Mouse (Mus musculus) kidney, postnatal 36 days (tissue): ENCODE data around the gene Cactin.

ENCODE experiments used
- DNase-seq, 2 experiments: peaks; one replicate each; pipeline ENCODE4 v3.0.0; 2021 to 2022; ENCODE audit warnings: mixed read lengths in 2 of 2

The Cactin gene

DNA sequence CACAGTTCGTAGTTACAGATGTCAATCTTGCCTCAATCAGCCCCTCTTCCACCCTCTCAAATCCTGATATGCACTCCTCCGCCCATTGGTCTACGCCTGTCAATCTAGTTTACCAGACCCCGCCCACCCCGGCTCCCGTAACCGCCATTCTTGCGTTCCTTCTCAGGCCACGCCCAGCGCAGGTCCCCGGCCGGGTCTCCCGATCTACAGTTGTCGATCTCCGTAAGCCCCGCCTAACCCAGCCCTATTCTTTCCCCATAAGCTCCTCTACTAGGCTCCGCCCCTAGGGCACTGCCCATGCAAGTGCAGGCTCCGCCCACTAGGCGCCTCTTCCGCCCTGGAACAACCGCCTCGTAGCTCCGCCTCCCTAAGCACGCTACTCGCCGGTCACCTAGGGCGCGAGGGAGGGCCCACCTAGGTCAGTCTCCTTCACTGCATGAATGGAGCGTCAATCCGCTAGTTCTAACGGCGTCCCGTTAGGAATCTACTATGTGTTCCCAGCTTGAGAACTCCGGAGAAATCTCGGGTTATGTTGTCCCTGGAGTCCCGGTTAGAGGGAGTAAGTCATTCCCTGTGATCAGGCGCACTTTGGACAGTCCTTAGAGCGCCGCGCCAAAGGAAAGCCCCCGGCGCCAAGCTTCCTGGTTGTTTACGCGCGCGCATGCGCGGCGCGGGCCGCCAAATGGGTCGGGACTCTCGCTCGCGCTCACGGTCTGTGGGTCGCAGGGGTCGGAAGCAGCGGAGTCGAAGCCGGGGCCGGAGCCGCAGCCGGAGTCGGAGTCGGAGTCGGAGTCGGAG is at the start of gene Cactin:
TSS of gene Cactin (plus strand) at position 554 of the 798 bp plus-strand sequence.
- peak; percentile 99 to 100 for DNase-seq

- no peak for DNase-seq
These were observed 48.5 kb upstream of the Cactin start for GRCm38 (mm10) chr10:81272356-81272755.

- DNase-seq = no peak
These were observed 47.1 kb upstream of the Cactin start for GRCm38 (mm10) chr10:81273842-81274241.

GRCm38 (mm10) chr10:81277676-81278075 is 43.2 kb upstream of the Cactin start:
- no peak for DNase-seq

GRCm38 (mm10) chr10:81279496-81279895 is 41.4 kb upstream of the Cactin start:
- peak in 1 of 2 experiments; percentile 62 for DNase-seq

GRCm38 (mm10) chr10:81284189-81284588 is 36.7 kb upstream of the Cactin start:
- peak; percentile 53 to 56 for DNase-seq

GRCm38 (mm10) chr10:81284719-81285118 is 36.2 kb upstream of the Cactin start:
- DNase-seq = peak; percentile 79 to 80

DNA sequence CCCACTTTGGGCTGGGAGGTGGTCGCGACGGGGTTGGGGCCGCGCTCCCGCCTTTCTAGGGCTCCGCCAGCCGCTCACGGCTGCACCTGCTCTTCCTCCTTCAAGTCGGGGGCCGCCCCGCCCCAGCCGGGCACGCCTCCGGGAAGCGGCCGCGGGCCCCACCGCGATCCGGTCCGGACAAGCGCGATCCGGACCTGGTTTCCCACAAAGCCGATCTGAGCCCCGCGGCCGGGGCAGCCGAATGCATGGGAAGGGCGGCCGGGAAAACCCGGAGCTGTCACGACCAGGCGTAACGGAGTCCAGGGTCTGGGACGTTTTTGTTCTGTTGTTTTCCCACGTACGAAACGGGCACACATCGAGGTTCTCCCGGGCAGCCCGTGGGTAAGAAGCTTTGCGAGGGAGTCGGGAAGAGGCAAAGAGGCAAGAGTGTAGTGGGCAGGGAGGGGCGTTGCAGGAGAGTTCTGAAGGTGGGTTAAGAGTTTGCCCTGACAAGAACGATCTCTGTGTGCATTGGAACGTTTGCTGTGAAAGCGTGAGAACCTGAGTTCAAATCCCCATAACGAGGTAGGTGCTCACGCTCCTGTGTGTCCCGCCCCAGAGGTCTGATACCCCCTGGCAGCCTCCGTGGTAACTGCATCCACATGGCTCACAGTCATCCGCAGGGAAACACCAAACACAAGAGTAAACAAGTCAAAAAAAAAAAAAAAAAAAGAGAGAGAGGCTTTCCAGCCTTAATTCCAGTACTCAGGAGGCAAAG is 35.0 kb upstream of the Cactin start:
- DNase-seq = peak; percentile 92 to 97

- peak; percentile 72 to 83 for DNase-seq
These were observed 34.3 kb upstream of the Cactin start for GRCm38 (mm10) chr10:81286586-81286985.

- DNase-seq = peak; percentile 49 to 76
These were observed 33.3 kb upstream of the Cactin start for GRCm38 (mm10) chr10:81287513-81288157.

GRCm38 (mm10) chr10:81288601-81289000 is 32.3 kb upstream of the Cactin start:
- peak in 1 of 2 experiments; percentile 79 for DNase-seq

GRCm38 (mm10) chr10:81289278-81289677 is 31.6 kb upstream of the Cactin start:
- peak; percentile 63 to 79 for DNase-seq

- DNase-seq = peak; percentile 41 to 76
These were observed 31.1 kb upstream of the Cactin start for GRCm38 (mm10) chr10:81289811-81290210.

DNA sequence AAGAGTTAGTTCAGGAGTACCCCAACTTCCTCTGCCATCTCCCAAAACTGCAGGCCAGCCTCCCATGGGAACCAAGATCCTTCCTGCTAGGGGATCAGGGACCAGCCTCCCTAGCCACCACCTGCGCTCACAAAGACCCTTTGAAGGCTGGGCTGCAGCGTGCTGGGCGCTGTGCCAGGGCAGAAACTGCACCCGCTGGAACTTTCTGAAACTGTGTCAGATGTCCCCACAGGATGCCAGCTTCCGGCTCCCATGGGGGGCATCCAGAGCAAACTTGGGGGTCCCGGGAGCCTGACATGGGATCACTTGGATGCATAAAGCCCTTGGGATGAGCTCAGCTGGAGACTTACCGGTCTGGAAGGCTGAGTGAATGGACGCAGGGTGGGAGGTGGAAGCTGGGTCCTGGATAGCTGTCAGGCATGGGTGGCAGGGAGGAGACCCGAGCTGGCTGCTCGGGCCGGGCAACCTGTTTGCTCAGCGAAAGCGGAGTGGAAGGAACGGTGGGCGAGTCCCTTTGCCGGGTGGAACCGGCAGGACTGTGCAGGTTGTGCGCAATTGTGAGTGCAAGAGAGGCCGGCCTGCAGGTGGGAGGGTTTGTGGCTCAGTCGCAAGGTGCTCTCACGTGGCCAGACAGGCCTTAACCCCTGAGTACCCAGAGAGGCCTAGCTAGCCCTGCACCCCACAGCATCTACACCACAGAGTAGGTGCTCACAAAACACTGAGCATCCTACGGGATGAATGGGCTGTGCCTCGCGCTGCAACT is 30.0 kb upstream of the Cactin start:
- DNase-seq = peak; percentile 53 to 56

GRCm38 (mm10) chr10:81291511-81292104 is 29.3 kb upstream of the Cactin start, which contains the start of gene Tjp3:
Tjp3 (minus strand) TSS chr10:81291581.
- no peak for DNase-seq

GRCm38 (mm10) chr10:81292554-81293333 is 28.2 kb upstream of the Cactin start, which contains the start of gene Pip5k1c:
Pip5k1c (plus strand) TSS chr10:81292963.
- peak; percentile 100 for DNase-seq

GRCm38 (mm10) chr10:81293334-81294030 is 27.4 kb upstream of the Cactin start:
- no peak for DNase-seq

DNA sequence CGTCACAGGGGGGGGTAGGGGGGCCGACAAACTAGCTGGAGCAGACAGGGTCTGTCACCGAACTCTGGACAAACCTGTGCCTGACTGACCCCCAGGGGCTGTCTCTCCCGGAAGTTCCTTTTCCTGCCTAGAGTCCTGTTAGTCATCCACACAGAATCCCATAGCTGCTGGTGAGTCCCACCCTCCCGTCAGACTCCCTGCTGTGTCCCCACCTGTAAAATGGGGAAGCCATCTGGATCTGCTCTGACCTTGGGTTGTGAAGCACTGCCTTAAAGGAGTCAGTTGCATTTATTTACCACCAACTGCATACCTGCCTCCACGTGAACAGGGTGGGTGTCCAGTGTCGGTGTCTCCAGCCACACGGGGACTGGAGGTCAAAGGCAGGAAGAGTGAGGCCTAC is 26.5 kb upstream of the Cactin start:
- DNase-seq = no peak

DNA sequence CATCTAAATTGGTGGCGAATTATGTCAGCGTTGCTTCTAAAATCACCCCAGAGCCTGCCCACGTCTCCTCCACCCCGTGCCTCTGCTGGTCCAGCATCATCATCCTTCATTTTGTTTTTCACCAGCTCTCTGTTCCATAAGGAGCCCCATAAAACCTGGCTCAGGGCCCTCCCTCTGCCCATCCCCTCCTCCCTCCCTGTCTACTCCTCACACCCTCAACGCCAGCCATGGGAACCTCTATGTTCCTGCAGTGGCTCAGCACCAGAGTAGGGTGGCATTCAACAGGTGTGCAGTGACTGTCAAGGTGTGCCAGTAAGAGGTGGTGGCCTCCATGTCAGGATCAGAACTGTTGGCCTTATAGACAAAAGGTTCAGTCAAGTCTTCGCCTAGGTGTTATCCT is 25.7 kb upstream of the Cactin start:
- DNase-seq = no peak

DNA sequence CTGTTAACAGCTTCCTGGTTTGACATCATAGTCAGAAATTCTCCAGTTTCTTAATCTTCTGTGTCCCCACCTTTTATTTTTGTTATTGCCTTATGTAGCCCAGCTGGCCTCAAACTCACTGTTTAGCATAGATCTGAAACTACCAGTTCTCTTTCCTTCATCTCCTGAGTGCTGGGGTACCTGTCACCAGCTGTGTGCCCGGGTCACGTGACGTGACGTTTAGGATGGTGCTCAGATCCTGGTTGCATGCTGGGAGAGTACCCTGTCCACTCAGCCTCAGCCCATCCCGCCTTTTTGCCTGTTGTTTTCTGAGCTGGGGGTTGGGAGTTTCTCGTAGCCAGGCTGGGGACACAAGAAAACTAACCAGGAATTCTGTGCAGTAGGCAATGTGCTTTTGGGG is 23.7 kb upstream of the Cactin start:
- DNase-seq = no peak
